Mouse (Mus musculus): Measurements from ENCODE around the gene Fam240a.

The Fam240a gene

DNA sequence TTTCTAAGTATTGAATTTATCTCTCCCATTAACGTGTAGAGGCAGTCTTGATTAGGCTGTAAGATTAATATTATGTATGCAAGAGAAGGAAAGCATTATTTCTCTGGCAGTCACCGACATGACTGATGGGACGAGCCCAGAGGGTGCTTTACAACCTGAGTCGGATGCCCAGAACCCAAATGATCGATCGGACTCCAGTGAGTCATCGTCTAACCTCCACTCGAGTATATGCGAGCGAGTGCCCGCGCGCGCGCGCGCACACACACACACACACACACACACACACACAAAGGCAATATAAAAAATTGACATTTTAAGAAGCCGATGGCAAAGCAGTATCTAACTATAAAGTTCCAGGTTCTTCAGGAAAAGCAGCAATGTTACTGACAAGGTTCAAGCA is 28.7 kb upstream of the Fam240a start:
- DNase-seq = no peak

DNA sequence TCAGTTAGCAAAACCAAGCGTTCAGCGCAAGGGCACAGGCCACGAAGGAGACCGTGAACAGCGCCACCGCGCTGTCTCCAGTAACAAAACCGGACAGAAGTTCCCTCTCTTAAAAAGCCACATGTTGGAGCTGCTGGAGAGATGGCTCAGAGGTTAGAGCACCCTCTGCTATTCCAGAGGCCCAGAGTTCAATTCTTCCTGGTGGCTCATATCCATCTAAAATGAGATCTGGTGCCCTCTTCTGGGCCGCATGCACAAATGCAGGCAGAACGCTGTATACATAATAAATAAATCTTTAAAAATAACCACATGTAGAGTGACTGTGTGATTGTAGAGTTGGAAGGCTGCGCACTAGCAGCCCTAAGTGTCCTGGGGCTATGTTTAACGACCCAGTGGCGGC is 27.6 kb upstream of the Fam240a start:
- DNase-seq = peak; percentile 48

DNA sequence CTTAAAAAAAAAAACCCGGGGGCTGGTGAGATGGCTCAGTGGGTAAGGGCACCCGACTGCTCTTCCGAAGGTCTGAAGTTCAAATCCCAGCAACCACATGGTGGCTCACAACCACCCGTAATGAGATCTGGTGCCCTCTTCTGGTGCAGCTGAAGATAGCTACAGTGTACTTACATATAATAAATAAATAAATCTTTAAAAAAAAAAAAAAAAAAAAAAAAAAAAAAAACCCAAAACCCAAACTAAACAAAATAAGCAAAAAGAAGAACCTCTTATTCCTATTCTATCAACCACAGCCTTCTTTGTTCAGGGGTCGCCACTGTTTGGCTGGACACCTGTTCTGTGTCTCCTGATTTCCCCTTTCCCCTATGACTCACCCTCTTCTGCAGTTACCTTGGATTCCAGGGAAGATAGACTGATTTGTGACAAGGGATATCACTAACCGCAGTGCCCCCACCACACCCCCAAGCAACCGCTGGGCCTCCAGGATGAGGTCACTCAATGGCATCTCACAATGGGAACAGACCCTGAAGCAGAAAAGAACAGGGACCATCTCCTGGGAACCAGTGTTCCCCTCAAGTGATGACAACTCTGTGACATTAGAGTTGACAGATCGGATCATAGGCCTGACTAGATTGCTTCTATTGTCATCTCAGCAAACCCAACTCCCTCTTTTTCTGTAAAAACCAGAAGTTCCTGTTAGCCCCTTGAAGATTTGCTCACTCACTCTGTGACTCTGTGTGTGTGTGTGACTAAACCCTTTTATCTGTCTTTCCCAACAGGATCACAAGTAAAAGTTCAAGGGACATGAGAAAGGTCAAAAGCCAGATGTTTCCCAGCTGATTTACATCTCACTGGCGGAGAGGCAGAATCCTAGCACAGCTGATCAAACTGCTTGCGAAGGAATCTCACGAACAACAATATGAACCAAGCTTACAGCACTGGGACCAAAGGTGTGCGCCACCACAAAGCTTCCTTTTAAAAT is 21.1 kb upstream of the Fam240a start:
- peak; percentile 63 for DNase-seq

DNA sequence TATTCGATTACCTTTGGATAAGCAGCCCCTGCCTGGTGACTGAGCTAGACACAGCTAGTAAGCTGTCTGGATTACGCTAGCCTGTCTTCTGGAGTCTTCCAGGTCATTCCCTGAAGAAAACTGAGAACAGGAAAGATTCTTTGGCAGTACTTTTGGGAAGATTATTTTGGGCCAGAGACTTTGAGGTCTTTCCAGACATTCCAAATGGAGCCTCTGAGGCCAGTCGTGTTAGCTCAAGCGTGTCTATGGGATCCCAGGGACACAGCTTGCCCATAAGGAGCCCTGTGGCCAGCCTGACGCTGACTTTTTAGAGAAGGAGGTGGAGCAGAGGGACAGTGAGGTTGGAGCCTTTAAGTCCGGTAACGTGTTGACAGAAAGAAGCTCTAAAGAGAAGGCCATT is 19.3 kb upstream of the Fam240a start:
- DNase-seq = peak; percentile 42

DNA sequence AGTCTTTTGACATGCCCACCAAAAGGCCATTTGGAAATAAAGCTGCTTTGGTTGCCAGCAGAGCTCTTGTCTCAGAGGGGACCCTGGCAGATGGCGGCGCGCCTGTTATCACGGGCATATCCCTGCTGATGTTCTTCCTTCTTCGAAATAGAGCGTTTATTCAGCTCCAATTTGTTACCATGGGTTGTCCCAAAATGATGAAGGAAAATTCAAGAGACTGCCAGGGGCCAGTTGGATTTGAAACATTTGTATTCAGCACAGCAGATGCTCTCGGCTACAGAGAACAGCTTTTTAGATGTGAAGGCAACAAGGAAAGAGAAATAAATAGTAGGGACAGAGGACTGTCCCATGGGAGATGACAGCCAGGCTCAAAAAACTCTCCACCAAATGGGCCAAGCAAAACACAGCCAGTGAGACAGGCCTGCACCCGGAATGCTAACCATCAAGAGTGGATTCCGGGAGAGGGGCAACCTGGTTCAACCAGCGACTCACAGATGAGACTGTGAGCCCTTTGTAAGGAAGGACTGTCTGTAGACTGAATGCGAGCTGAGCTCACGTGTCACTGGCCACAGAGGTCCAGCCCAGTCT is 17.3 kb upstream of the Fam240a start:
- peak; percentile 14 for DNase-seq

DNA sequence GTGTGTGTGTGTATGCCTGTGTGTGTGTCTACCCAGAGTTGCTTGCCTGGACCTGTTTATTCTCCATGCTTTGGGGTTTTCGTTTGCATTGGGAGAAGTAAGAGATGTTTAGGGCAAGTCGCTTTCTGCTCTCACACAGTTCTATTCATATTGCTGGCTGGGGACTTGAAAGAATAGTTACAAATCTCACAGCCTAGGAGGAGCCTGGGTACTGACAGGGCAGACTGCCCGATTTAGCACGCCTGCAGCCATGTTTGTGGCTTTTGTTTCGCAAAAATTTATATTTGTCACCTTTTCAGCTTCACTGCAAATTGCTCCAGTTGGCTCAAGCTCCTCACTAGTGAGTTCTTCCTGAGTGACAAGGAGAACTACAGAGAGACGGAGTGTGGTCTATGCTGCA is 14.9 kb upstream of the Fam240a start:
- DNase-seq = no peak

DNA sequence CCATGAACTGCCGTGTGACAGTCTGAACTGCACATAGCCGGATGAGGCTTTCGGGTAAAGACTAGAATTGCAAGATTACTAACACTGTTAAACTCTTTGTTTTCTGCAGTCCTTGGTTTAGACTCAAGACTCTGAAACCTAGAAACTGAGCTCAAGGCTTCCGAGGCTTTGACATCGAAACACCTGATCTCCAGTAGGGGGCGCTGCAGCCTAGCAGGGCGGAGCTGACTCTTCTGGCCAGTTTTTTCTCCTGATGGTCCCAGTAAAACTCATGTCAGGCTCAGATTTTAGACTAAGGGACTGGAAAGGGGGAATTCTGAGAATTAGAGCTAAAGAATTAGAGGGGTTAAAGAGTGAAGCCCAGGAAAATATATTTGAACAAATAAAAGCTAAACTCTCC is 6.1 kb upstream of the Fam240a start:
- DNase-seq = peak; percentile 87

DNA sequence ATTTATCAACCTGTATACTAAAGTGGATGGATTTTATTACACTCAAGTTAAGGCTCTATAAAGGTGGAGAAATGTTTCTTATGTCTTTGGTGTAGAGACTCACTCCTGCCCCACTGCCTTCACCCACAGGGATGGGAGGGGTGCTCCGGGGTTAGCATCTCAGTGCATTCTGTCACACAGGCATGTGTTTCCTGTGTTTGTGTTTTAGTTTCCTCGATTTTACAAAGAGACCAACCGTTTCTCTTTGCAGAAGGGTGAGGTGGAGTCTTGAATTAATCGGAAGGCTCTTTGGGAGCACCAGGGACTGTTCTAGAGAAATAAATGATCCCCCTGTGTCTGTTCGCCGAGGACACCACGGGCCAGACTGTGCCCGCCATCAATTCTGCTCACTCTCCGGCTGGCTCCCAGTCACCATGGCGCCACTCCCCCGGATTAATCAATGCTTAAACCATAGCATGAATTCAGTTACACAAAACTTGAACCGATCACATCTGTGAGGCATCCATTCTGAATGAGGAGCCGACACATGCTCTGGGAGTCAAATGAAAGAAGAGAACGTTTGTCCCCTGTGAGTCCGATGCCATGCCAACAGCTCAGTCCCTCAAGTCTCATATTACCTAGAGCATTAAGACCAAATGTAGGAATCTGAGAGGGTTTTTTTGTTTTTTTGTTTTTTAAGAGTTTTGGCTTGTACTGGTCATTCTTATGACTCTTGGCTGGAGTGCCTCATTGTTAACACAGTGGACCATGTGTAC is 4.2 kb upstream of the Fam240a start:
- peak; percentile 69 for DNase-seq

DNA sequence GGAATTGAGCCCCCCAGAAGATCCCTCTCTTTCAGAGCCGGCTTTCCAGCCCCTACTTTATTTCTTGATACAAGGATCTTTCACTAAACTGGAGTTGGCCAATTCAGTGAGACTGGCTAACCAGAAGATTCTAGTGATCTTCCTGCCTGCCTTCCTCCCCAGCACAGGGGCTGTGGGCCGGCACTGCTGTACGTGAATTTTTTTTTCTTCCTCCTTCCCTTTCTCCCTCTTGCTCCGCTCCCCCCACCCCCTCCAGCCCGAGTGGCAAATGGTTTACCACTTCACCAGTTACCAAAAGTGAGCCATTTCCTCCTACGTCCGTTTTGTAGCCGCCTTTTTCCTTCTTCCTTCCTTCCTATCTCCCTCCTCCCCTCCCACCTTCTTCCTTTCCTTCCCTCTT is 1.2 kb downstream of the Fam240a start:
- DNase-seq = no peak

DNA sequence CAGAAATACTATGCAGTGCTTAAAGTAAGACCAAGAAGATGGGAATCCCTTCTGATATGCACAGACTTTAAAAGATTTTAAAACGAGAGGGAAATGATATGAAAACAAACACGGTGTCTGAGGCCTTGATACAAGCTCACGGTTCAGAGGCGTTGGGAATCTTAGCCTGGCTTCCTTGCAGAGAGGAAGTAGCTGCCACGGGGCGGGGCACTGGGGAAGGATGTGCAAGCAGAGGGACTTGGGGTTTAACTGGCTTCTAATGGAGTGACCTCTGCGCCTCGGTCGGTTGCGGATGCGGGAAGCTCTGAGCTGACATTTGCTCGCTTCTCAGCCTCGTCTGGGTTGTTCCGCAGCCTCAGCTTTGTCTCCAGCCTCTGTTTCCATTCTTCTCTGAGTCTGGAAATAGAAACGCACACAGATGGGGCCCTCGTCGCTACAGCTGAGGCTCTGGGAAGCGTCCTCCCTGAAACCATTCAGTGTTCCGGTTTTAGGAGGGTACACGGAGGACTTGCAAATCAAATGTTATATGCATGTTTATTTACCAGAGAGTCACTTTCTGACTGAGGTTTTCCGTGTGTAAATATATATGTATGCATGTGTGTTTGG is 1.9 kb downstream of the Fam240a start:
- DNase-seq = no peak

DNA sequence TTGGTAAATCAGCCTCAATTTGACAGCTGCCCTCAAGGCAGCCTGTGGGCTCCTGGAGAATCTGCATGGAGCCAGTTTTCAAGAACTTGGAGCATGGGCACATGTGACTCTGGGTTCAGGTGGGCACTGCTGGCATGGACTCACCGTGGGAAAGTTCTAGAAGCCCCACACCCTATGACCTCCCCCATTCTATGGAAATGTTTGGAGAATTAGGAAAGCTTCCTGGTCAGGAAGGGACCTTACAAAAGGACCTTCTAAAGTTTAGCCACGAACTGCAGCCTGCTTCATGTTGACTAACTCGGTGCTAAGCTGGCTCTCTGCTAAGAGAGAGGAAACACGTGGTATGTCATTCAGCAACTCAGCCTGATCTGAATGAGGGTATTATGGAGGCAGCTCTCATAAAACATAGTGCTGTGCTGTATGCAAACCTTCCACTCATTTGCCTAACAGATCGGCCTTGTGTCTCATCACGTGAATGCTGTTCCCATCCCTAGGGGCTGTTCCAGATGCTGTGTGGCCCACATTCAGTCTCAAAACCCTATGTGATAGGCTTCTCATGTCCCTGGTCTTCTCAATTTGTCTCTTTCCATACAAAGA is 7.2 kb downstream of the Fam240a start:
- no peak for DNase-seq

DNA sequence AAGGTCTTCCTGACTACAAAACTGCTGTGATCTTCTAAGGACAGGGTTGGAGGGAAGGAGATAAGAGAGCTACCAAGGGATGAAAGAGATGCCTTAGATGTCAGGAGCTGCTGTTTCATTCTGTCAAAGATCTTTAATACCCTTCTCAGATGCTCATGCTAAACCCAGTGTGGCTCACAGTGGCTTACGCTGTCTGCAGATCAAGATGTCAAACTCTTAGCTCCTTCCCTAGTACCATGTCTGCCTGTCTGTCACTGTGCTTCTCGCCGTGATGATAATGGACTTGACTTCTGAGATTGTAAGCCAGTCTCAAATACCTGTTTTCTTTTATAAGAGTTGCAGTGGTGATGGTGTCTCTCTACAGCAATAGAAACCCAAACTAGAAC is 8.0 kb downstream of the Fam240a start:
- DNase-seq = no peak

DNA sequence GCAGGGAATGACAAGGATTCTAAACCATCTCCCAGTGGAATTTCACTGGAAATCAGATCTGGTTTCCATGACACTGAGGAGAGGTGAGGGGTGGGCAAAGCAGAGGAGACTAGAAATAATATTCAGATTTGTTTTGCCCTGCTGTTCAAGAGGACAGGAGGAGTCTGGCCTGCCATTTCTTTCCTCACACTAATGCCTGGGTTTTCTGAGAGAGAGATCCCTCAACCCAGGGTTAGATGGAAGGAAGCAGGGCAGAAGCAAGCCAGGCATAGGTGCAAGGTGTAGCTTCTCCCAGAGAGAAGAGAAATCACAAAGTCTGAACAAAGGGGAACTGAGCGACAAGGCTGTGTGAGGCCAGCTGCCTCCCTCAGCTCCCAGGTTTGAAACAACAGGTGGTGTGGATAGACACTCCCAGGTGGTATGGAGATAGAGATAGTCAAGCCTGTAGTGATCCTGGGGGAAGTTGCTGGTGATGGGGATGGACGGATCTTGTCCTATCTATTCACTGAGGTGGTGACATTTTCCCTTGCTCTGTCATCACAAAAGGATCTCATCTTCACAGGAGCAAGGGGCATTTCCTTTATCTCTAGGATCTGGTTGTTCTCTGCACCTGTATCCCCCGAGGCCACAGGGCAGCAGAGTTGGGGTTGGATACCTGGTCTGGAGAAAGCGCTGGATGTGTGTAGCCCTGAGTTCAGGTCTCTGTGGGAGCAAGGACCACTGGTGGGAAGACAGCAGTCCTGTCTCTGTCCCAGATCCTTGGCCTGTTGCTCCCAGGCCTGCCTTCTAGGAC is 8.6 kb downstream of the Fam240a start:
- DNase-seq = no peak

DNA sequence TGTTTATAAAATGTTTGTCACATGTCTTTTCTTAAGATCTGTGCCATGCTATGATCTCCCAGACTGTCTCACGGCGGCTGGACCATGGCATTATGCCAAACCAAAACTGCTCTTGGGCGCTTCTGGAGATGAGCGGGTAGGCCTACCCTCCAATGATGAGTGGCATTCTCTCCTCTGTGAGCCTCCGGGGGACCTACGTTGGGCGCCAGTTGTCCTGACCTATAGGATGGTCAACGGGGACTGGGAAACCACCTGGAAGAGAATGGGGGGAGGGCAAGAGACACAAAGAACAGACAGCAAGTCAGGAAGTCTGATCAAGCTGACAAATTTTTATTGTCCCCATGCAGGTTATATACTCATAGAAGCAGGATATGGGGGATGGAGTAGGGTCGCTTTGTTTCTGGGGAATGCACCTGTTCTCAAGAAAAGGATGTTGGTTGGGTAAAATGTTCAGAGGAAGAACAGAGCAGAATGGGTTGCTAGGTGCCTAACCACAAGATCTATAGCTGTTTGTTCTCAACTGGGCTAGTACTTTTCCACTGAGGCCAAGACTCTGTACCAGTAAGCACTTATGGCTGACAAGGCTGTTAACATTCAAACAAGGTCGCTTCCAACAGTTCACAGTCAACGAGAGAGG is 9.3 kb downstream of the Fam240a start:
- no peak for DNase-seq

DNA sequence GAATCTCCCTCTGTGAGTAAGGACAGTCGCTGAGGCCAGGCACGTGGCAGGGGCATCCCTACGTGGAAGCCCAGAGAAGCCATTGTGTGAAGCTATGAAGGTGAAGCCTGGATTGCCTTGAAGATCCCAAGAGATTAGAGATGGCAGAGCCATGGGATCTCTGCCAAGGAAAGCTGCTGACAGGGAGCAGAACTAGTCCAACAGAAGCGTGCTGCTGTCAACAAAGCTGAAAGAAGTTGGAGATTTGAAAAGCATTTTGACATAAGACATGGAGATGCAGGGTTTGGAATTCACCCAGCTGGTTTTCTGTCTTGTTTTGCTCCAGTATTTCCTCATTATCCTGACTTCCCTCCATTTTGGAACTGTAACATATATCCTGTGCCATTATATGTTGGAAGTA is 14.4 kb downstream of the Fam240a start:
- DNase-seq = no peak

DNA sequence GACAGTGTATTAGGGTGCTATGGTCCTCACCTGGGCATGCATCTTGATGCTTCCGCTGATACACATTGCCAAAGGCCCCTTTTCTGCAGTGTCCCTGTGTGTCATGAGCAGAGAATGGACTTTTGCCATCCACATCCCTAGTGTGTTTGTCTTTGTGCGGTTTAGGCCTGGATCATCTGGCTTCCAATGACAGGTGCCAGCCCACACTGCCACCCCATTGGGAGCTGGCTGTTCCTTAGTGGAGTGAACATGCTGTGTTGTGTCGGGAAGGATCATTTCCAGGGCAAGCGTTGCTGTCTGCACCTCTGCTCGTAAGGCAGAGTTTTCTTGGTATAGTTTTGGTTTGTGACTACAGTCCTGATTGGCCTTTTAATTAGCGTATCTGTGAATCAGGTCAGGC is 15.5 kb downstream of the Fam240a start:
- DNase-seq = no peak

DNA sequence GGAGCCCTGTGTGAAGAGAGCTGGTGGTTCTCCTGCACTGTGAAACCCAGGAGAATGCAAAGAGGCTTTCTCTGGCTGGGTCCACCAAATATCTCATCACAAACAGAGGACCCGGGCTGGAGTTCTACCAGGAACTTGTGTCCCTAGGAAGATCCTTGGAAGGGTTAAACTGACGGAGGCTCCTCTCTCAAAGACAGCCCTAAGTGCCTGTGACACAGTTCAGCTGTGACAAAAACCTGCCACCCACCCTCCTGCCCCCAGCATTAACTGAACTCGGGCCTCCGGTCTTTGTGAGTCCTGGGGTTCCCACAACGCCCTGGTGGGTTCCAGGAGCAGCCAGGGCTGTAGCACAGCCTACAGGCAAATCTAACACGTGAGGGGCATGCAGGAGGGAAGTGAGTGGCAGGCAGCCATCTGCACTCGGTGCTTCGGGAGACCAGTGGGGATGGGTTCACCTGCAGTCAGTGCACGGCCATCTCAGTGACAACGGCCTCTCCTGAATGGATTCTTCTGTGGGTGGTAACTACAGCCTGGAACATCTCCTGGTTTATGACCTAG is 17.1 kb downstream of the Fam240a start:
- no peak for DNase-seq

DNA sequence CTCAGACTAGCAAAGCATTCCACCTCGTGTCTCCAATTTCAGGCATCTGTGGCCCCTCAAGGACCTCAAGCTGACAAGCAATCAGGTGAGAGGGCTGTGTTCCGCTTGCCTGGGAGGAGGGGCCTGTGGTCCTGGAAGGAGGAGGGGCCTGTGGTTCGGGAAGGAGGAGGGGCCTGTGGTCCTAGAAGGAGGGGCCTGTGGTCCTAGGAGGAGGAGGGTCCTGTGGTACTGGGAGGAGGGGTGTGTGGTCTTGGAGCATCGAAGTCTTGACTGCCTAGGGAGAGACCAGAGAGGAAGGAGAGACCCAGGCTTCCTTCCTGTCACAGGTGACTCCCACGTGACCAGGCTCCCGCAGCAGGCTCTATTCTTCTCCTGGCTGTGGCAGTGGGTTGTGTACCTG is 20.1 kb downstream of the Fam240a start:
- DNase-seq = peak; percentile 29

DNA sequence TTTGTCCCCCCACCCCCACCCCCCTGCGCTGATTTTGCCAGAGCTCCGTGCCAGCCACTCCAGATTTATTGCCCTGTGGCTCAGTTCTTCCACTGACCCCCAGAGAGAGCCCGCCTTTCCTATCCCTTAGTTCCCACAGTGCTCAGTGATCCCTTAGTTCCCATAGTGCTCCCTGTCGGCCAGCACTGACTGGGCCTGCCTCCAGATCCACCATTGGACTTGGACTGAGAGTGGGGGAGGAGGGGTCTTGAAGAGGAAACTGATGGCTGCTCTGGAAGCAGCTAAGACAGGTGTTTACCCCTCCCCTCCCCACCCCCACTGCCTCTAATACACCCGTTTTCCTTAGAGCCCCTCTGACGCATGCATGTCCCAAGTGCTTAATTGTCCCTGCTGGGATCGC is 20.7 kb downstream of the Fam240a start:
- no peak for DNase-seq

DNA sequence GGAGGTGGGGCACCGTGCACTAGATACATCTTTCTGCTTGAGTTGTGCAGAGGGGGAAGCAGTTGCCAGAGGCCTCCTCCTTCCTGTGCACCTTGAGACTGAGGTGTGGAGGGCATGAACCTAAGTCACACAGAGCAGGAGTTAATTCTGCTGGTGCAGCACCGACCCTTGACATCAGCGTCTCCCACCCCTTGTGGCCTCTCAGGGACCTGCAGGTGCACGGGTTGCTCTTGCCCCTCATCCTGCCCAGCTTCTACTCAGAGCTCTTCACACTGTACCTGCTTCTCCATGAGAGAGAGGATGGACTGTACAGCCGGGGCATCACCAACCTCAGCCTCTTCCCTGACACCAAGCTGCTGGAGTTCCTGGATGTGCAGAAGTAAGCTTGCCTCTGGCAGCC is 21.2 kb downstream of the Fam240a start:
- DNase-seq = no peak

DNA sequence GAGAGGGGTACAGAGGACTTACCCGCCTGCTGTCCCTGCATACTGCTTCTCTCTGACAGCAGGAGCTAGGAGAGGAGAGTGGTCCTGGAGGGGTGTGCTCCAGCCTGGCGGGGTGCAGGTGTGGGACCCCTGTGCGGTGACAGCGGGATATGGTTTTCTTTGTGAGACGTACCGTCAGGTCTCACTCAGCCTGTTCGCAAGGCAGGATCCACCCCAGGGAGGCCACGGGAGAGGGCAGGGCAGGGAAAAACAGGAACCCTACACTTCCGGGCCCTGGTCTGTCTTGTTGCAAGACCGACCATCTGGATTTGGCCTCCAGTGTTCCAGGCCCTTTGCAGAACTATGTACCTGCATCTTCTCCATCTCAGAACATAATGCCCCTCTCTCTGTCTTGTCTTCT is 23.2 kb downstream of the Fam240a start:
- no peak for DNase-seq

All from lung, postnatal 36 days (tissue).